Mouse (Mus musculus): ENCODE measurements around the gene Rnf167.

DNA sequence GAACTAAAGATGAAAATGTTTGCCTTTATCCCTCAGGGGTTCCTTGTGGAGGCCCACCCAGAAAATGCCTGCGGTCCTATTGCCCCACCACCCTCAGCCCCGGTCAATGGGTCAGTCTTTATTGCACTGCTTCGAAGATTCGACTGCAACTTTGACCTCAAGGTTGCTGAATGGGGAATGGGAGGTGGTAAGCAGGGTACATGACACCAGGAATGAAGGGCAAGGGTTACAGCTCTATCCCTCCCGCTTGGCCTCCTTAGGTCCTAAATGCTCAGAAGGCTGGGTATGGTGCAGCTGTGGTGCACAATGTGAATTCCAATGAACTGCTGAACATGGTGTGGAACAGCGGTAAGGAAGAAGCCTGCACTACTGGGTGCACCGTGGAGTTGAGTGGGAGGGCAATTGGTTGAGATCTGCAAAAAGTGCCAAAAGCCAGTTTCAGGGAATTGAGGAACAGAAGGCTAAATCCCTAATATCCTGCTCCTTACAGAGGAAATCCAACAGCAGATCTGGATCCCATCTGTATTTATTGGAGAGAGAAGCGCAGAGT lies 2.2 kb downstream of the Rnf167 start:
- TF ChIP-seq CTCF (IDR thresholded peaks at IDR 0.05; ENCODE audit: low read depth, low read length) (no peak), POLR2A (IDR thresholded peaks at IDR 0.05; ENCODE audit: extremely low read depth, insufficient read depth, low read length) (no peak)

Data from liver, adult 2 months (tissue).